Mouse (Mus musculus) liver, postnatal 0 days (tissue): ENCODE results near the gene Des. TPM values are rescaled to one million over a fixed set of nuclear protein-coding genes. Genes with fewer than 3 reads are reported as not detected.

Source experiments
- ATAC-seq: fragments of 200-750 bp; cut with Nextera tagmentation; 2 replicates; pipeline ENCODE4 v1.8.0; 2017; ENCODE audit warnings: mild to moderate bottlenecking, moderate library complexity
- DNase-seq: peaks from one replicate; pipeline ENCODE4 v3.0.0-alpha.2; 2016
- H3K27ac ChIP-seq: fragments of 300-500 bp; sonication (generic); 2 replicates; pipeline ENCODE4 v1.5.1; 2014; ENCODE audit warnings: antibody characterized with exemption, moderate library complexity, mild to moderate bottlenecking, low read depth
- H3K27me3 ChIP-seq: fragments of 300-500 bp; sonication (generic); 2 replicates; pipeline ENCODE4 v1.6.1; 2014; ENCODE audit warnings: low read length, control low read depth, mixed read lengths; ENCODE audit not compliant: insufficient read depth
- H3K36me3 ChIP-seq: fragments of 300-500 bp; sonication (generic); replicated peaks from 2 replicates; pipeline ENCODE4 v1.6.1; 2014; ENCODE audit warnings: mild to moderate bottlenecking, control low read depth, low read length, moderate library complexity, mixed read lengths; ENCODE audit not compliant: insufficient read depth
- H3K4me1 ChIP-seq: fragments of 300-500 bp; sonication (generic); 2 replicates; pipeline ENCODE4 v1.6.1; 2014; ENCODE audit warnings: antibody characterized with exemption, mild to moderate bottlenecking, control low read depth; ENCODE audit not compliant: insufficient read depth
- H3K4me2 ChIP-seq: fragments of 300-500 bp; sonication (generic); 2 replicates; pipeline ENCODE4 v1.6.1; 2014; ENCODE audit warnings: low read depth, mild to moderate bottlenecking, low read length, moderate library complexity, mixed read lengths
- H3K4me3 ChIP-seq: fragments of 300-500 bp; sonication (generic); 2 replicates; pipeline ENCODE4 v1.5.1; 2014; ENCODE audit warnings: low read depth, low read length
- H3K9ac ChIP-seq: fragments of 300-500 bp; sonication (generic); replicated peaks from 2 replicates; pipeline ENCODE4 v1.6.1; 2014; ENCODE audit warnings: mild to moderate bottlenecking, moderate library complexity
- H3K9me3 ChIP-seq: fragments of 300-500 bp; sonication (generic); 2 replicates; pipeline ENCODE4 v1.6.1; 2016; ENCODE audit warnings: mild to moderate bottlenecking, control low read depth, low read length, mixed read lengths
- CTCF ChIP-seq: sonication (generic); IDR thresholded peaks from 2 replicates; pipeline ENCODE4 v1.5.1; 2016; ENCODE audit warnings: antibody characterized with exemption, low read depth
- EP300 ChIP-seq: IDR thresholded peaks from 2 replicates; pipeline ENCODE4 v1.6.1; 2016; ENCODE audit warnings: antibody characterized with exemption, low read depth, mild to moderate bottlenecking
- WGBS: fragments of 180-500 bp; shearing (Covaris S2); extraction: QIAGEN DNeasy Blood & Tissue Kit; methylation state at CpG from one replicate; pipeline ENCODE4 v1.1.7; 2014; ENCODE audit not compliant: insufficient replicate concordance; 5-methylcytosine and 5-hydroxymethylcytosine counted together
- polyA plus RNA-seq: library from polyadenylated mRNA; unstranded; fragments of >200 nt; fragmentation: Nextera tagmentation; extraction: Ambion mirVana; gene quantifications from 2 replicates; pipeline ENCODE4 v1.2.1, GENCODE M21; 2015

The Des gene
- polyA plus RNA-seq, 1 experiment from 2014 or later: 4.0 TPM

DNA sequence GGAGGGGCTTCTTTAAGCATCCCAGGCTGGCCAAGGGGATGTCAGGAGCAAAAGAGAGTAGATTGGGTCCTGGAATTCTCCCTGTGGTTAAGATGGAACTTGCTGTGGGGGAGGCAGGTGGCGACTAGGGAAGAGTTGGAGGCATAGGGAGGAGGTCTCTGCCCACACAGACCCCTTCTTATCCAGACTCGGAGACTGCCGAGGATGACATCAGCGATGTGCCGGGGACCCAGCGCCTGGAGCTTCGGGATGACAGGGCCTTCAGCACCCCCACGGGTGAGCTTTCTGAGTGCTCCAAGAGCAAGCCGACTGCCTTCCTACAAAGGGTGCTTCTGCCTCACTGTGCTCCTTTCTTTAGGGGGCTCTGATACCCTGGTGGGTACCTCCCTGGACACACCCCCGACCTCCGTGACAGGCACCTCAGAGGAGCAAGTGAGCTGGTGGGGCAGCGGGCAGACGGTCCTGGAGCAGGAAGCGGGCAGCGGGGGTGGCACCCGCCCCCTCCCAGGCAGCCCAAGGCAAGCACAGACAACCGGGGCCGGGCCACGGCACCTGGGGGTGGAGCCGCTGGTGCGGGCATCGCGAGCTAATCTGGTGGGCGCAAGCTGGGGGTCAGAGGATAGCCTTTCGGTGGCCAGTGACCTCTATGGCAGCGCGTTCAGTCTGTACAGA lies 24.5 kb downstream of the Des start:
- no peak overlapping the region for H3K9ac ChIP-seq
- no peak overlapping the region for H3K4me3 ChIP-seq
- ATAC-seq: no peak
- WGBS: 78% methylated on average over 27 of the region's 27 CpGs
- no peak for DNase-seq
- H3K4me2 ChIP-seq: no peak overlapping the region
- H3K36me3 ChIP-seq: no peaks in the 10 kb centered on the region
- peaks cover 77% of the 10 kb centered on the region for H3K27me3 ChIP-seq
- H3K9me3 ChIP-seq: peaks cover 7% of the 10 kb centered on the region; the same call in 1 of the 2 replicates
- no peak for TF ChIP-seq EP300
- TF ChIP-seq CTCF: no peak
- peaks cover 4% of the 10 kb centered on the region; the same call in 1 of the 2 replicates for H3K4me1 ChIP-seq
- H3K27ac ChIP-seq: no peak overlapping the region

DNA sequence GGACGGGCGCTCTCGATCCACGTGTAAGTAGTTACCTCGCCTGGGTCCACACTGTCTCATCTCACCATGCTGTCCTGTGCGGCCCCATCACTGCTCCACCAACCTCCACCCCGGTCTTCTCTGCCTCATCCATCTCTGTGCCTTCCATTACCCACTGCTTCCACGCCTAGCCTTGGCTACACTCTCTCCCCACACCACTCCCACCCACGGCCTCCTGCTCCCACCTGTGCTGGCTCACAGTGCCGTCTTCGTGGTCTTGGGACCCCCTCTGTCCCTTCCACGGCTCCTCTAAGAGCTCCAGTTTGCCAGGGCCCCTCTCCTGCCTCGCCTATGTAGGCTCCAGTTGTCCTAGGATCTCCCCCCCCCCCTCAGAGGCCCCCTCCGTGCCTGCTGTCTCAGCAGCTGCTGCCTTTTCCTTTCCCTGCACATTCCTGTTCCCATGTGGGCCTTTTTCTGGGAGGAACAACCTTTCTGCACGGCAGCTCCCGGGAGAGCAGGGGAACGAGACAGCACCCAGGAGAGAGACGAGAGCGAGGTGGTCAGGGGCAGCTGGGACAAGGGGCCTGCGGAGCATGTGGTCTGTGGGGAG lies 25.1 kb downstream of the Des start:
- H3K4me2 ChIP-seq: no peak overlapping the region
- peaks cover 80% of the 10 kb centered on the region for H3K27me3 ChIP-seq
- no peak overlapping the region for H3K9ac ChIP-seq
- TF ChIP-seq EP300 (no peak), CTCF (no peak)
- H3K4me3 ChIP-seq: no peak overlapping the region
- no peak for ATAC-seq
- no peaks in the 10 kb centered on the region for H3K36me3 ChIP-seq
- H3K4me1 ChIP-seq: peaks cover 4% of the 10 kb centered on the region; the same call in 1 of the 2 replicates
- WGBS: 73% methylated on average over 16 of the region's 20 CpGs
- H3K9me3 ChIP-seq: peaks cover 7% of the 10 kb centered on the region; the same call in 1 of the 2 replicates
- H3K27ac ChIP-seq: no peak overlapping the region
- DNase-seq: no peak

GRCm38 (mm10) chr1:75386149-75386548 lies 26.0 kb downstream of the Des start:
- H3K9ac ChIP-seq: no peak overlapping the region
- peaks cover 7% of the 10 kb centered on the region; the same call in 1 of the 2 replicates for H3K9me3 ChIP-seq
- WGBS: 22% methylated on average over 4 of the region's 4 CpGs
- DNase-seq (no peak), ATAC-seq (no peak)
- no peaks in the 10 kb centered on the region for H3K36me3 ChIP-seq
- peaks cover 4% of the 10 kb centered on the region; the same call in 1 of the 2 replicates for H3K4me1 ChIP-seq
- H3K4me3 ChIP-seq: no peak overlapping the region
- TF ChIP-seq CTCF (no peak), EP300 (no peak)
- no peak overlapping the region for H3K27ac ChIP-seq
- peaks cover 84% of the 10 kb centered on the region for H3K27me3 ChIP-seq
- H3K4me2 ChIP-seq: no peak overlapping the region

GRCm38 (mm10) chr1:75387469-75387928 lies 27.4 kb downstream of the Des start:
- Histone ChIP-seq H3K4me1 (peaks cover 4% of the 10 kb centered on the region; the same call in 1 of the 2 replicates), H3K27ac (no peak overlapping the region), H3K36me3 (no peaks in the 10 kb centered on the region), H3K9me3 (peaks cover 7% of the 10 kb centered on the region; the same call in 1 of the 2 replicates), H3K4me3 (no peak overlapping the region), H3K27me3 (peaks cover 71% of the 10 kb centered on the region), H3K4me2 (no peak overlapping the region), H3K9ac (no peak overlapping the region)
- no peak for ATAC-seq
- DNase-seq: no peak
- WGBS: 30% methylated on average over 7 of the region's 7 CpGs
- TF ChIP-seq EP300 (no peak), CTCF (no peak)

DNA sequence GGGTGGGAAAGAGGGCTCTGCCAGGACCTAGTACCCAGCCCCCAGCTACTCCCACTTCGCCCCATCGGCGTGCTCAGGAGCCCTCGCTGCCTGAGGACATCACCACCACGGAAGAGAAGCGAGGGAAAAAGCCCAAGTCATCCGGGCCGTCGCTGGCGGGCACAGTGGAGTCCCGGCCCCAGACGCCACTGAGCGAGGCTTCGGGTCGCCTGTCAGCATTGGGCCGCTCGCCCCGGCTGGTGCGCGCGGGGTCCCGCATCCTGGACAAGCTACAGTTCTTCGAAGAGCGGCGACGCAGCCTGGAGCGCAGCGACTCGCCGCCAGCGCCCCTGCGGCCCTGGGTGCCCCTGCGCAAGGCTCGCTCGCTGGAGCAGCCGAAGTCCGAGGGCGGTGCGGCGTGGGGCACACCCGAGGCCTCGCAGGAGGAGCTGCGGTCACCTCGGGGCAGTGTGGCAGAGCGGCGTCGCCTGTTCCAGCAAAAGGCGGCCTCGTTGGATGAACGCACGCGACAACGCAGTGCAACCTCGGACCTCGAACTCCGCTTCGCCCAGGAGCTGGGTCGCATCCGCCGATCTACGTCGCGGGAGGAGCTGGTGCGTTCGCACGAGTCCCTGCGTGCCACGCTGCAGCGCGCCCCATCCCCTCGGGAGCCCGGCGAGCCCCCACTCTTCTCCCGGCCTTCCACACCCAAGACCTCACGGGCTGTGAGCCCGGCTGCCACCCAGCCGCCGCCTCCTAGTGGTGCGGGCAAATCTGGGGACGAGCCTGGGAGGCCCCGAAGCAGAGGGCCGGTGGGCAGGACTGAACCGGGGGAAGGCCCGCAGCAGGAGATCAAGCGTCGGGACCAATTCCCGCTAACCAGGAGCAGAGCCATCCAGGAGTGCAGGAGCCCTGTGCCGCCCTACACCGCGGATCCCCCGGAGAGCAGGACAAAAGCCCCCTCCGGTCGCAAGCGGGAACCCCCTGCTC lies 28.1 kb downstream of the Des start:
- H3K27ac ChIP-seq: no peak overlapping the region
- WGBS: 8% methylated on average over 84 of the region's 94 CpGs
- no peak overlapping the region for H3K4me2 ChIP-seq
- no peak overlapping the region for H3K4me3 ChIP-seq
- no peak overlapping the region for H3K9ac ChIP-seq
- H3K36me3 ChIP-seq: no peaks in the 10 kb centered on the region
- TF ChIP-seq EP300 (no peak), CTCF (0 out of 2 replicates have a peak, but pooled peaks have one; percentile 14)
- DNase-seq: no peak
- ATAC-seq: no peak
- H3K9me3 ChIP-seq: no peaks in the 10 kb centered on the region
- peaks cover 4% of the 10 kb centered on the region; the same call in 1 of the 2 replicates for H3K4me1 ChIP-seq
- H3K27me3 ChIP-seq: peaks cover 64% of the 10 kb centered on the region
